Mouse (Mus musculus): ENCODE measurements at regions not wholly inside any gene's neighbourhood (a gene's known extent, or its start where the extent isn't known, plus 50 kb on each side); places are given as distances from the start of the nearest gene placed in this dataset.

GRCm38 (mm10) chr12:25266701-25267571 is 170.0 kb upstream of the Id2 start:
- Histone ChIP-seq H3K79me2 (ENCODE audit: control insufficient read depth, insufficient read depth) (no peaks in the 10 kb centered on the region), H3K4me3 (ENCODE audit: insufficient read depth, poor library complexity, severe bottlenecking) (no peak overlapping the region), H3K36me3 (ENCODE audit: control insufficient read depth, insufficient read depth) (no peaks in the 10 kb centered on the region), H3K79me3 (ENCODE audit: low read depth) (no peaks in the 10 kb centered on the region), H3K27me3 (ENCODE audit: control insufficient read depth, insufficient read depth, insufficient read length) (no peaks in the 10 kb centered on the region), H3ac (ENCODE audit: control insufficient read depth, insufficient read length, low read depth) (no peak overlapping the region)
- TF ChIP-seq FOSL1 (IDR thresholded peaks at IDR 0.05; ENCODE audit: insufficient read depth, low read length, poor library complexity, severe bottlenecking) = no peak

- no peaks in the 10 kb centered on the region for H3K79me2 ChIP-seq (ENCODE audit: control insufficient read depth, insufficient read depth)
- no peak for TF ChIP-seq MAX (IDR thresholded peaks at IDR 0.05)
- TF ChIP-seq CTCF (IDR thresholded peaks at IDR 0.05; ENCODE audit: control insufficient read depth, insufficient read depth, insufficient read length) = no peak
- TF ChIP-seq USF1 (IDR thresholded peaks at IDR 0.05; ENCODE audit: low read depth) = no peak
- TF ChIP-seq MYOG (IDR thresholded peaks at IDR 0.05; ENCODE audit: control insufficient read depth, extremely low read depth, insufficient read length) = no peak
- no peak for TF ChIP-seq CEBPB (IDR thresholded peaks at IDR 0.05; ENCODE audit: low read depth)
- TF ChIP-seq FOSL1 (IDR thresholded peaks at IDR 0.05; ENCODE audit: insufficient read depth, low read length, poor library complexity, severe bottlenecking) = no peak
- TF ChIP-seq MYOD1 (IDR thresholded peaks at IDR 0.05; ENCODE audit: control insufficient read depth, insufficient read length, low read depth) = no peak
- no peak overlapping the region for H3K4me3 ChIP-seq (ENCODE audit: insufficient read depth, poor library complexity, severe bottlenecking)
- H3K27me3 ChIP-seq (ENCODE audit: control insufficient read depth, insufficient read depth, insufficient read length) = no peaks in the 10 kb centered on the region
- no peaks in the 10 kb centered on the region for H3K36me3 ChIP-seq (ENCODE audit: control insufficient read depth, insufficient read depth)
- H3K79me3 ChIP-seq (ENCODE audit: low read depth) = no peaks in the 10 kb centered on the region
- no peak overlapping the region for H3ac ChIP-seq (ENCODE audit: control insufficient read depth, insufficient read length, low read depth)
Measured at GRCm38 (mm10) chr12:25265560-25266525, 168.9 kb upstream of the Id2 start.

GRCm38 (mm10) chr12:25265066-25265465 is 168.1 kb upstream of the Id2 start:
- H3ac ChIP-seq (ENCODE audit: control insufficient read depth, insufficient read length, low read depth) = no peak overlapping the region
- H3K79me2 ChIP-seq (ENCODE audit: control insufficient read depth, insufficient read depth) = no peaks in the 10 kb centered on the region
- TF ChIP-seq MAX (IDR thresholded peaks at IDR 0.05) = no peak
- no peak for TF ChIP-seq CEBPB (IDR thresholded peaks at IDR 0.05; ENCODE audit: low read depth)
- TF ChIP-seq CTCF (IDR thresholded peaks at IDR 0.05; ENCODE audit: control insufficient read depth, insufficient read depth, insufficient read length) = no peak
- no peak for TF ChIP-seq FOSL1 (IDR thresholded peaks at IDR 0.05; ENCODE audit: insufficient read depth, low read length, poor library complexity, severe bottlenecking)
- no peak for TF ChIP-seq MYOD1 (IDR thresholded peaks at IDR 0.05; ENCODE audit: control insufficient read depth, insufficient read length, low read depth)
- TF ChIP-seq USF1 (IDR thresholded peaks at IDR 0.05; ENCODE audit: low read depth) = no peak
- no peak for TF ChIP-seq MYOG (IDR thresholded peaks at IDR 0.05; ENCODE audit: control insufficient read depth, extremely low read depth, insufficient read length)
- H3K27me3 ChIP-seq (ENCODE audit: control insufficient read depth, insufficient read depth, insufficient read length) = no peaks in the 10 kb centered on the region
- H3K36me3 ChIP-seq (ENCODE audit: control insufficient read depth, insufficient read depth) = no peaks in the 10 kb centered on the region
- H3K4me3 ChIP-seq (ENCODE audit: insufficient read depth, poor library complexity, severe bottlenecking) = no peak overlapping the region
- H3K79me3 ChIP-seq (ENCODE audit: low read depth) = no peaks in the 10 kb centered on the region

GRCm38 (mm10) chr12:25264408-25264807 is 167.5 kb upstream of the Id2 start:
- Histone ChIP-seq H3K27me3 (ENCODE audit: control insufficient read depth, insufficient read depth, insufficient read length) (no peaks in the 10 kb centered on the region), H3K36me3 (ENCODE audit: control insufficient read depth, insufficient read depth) (no peaks in the 10 kb centered on the region), H3K4me3 (ENCODE audit: insufficient read depth, poor library complexity, severe bottlenecking) (no peak overlapping the region), H3K79me3 (ENCODE audit: low read depth) (no peaks in the 10 kb centered on the region), H3K79me2 (ENCODE audit: control insufficient read depth, insufficient read depth) (no peaks in the 10 kb centered on the region), H3ac (ENCODE audit: control insufficient read depth, insufficient read length, low read depth) (no peak overlapping the region)
- no peak for TF ChIP-seq MAX (IDR thresholded peaks at IDR 0.05)

- H3K4me3 ChIP-seq (ENCODE audit: insufficient read depth, poor library complexity, severe bottlenecking) = no peak overlapping the region
- TF ChIP-seq CEBPB (IDR thresholded peaks at IDR 0.05; ENCODE audit: low read depth) = no peak
- no peak for TF ChIP-seq MYOD1 (IDR thresholded peaks at IDR 0.05; ENCODE audit: control insufficient read depth, insufficient read length, low read depth)
- TF ChIP-seq USF1 (IDR thresholded peaks at IDR 0.05; ENCODE audit: low read depth) = no peak
- TF ChIP-seq MYOG (IDR thresholded peaks at IDR 0.05; ENCODE audit: control insufficient read depth, extremely low read depth, insufficient read length) = no peak
- TF ChIP-seq MAX (IDR thresholded peaks at IDR 0.05) = no peak
- no peak for TF ChIP-seq FOSL1 (IDR thresholded peaks at IDR 0.05; ENCODE audit: insufficient read depth, low read length, poor library complexity, severe bottlenecking)
- TF ChIP-seq CTCF (IDR thresholded peaks at IDR 0.05; ENCODE audit: control insufficient read depth, insufficient read depth, insufficient read length) = no peak
- no peaks in the 10 kb centered on the region for H3K79me2 ChIP-seq (ENCODE audit: control insufficient read depth, insufficient read depth)
- no peaks in the 10 kb centered on the region for H3K27me3 ChIP-seq (ENCODE audit: control insufficient read depth, insufficient read depth, insufficient read length)
- H3ac ChIP-seq (ENCODE audit: control insufficient read depth, insufficient read length, low read depth) = no peak overlapping the region
- H3K36me3 ChIP-seq (ENCODE audit: control insufficient read depth, insufficient read depth) = no peaks in the 10 kb centered on the region
- no peaks in the 10 kb centered on the region for H3K79me3 ChIP-seq (ENCODE audit: low read depth)
Measured at GRCm38 (mm10) chr12:25262461-25262860, 165.5 kb upstream of the Id2 start.
